Mouse (Mus musculus) gonadal fat pad, adult 2 months (tissue): ENCODE results near the gene Ubr2. TPM values are rescaled to one million over a fixed set of nuclear protein-coding genes. Genes with fewer than 3 reads are reported as not detected.

Experiments used
- DNase-seq: peaks from one replicate; pipeline ENCODE4 v3.0.0-alpha.2; 2012; ENCODE audit warnings: low read depth
- polyA plus RNA-seq: library from polyadenylated mRNA; depleted of rRNA; stranded (reverse); fragments of >200 nt; gene quantifications from 2 replicates; pipeline ENCODE4 v1.2.3, GENCODE M21; 2012; rRNA removed

Ubr2 gene
- polyA plus RNA-seq, 1 experiment, result 31.2 TPM

DNA sequence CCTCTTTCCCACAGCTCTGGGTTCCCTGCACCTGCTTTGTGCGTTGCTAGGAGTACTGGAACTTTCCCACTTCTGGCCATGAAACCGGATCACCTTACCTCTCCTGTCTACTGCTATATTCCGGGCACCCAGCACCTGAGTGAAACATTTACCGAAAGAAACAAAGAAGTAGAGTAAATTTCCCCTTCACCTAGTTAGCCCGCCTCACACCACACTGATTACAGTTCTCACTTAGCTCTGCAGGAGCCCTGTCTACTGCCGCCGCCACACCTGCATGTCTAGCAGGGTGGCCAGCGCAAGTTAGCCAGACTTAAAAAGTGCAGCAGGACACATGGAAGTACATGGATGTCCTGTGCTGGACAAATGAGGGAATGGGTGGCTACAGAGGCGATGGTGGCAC lies 127.2 kb downstream of the Ubr2 start:
- DNase-seq, result no peak

DNA sequence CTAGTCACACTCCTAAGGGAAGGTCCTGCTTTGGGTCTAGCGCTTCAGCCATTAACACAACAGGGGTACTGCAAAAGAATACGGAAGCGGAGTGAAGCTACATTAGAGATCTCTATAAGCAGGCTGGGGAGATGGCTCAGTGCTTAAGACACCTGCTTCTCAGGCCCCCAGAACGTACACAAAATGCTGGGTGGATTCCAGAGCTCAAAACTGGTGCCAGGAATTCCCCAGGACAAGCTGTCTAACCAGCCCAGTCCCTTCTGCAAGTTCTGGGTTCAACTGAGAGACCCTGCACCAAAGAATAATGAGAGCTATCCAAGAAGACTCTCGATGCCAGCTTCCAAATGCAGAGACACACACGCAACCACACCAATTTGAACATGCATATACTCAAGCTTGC lies 128.6 kb downstream of the Ubr2 start:
- no peak for DNase-seq

DNA sequence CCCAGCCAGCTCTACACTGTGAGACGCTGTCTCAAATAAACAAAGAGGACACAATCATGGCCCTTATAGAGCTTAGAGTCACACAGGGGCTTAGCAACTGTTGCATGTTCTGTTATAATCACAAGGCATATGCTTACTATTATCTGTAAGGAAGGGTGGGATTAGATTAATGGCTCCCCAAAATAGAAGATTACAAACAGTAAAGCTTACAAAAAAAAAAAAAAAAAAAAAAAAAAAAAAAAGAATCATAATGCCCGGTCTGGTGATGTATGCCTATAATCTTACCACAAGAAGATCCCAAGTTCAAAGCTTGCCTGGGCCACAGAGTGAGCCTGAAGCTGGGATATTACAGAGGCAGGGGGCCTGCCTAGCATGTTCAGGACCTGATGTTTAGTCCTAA lies 130.0 kb downstream of the Ubr2 start:
- DNase-seq, result no peak

DNA sequence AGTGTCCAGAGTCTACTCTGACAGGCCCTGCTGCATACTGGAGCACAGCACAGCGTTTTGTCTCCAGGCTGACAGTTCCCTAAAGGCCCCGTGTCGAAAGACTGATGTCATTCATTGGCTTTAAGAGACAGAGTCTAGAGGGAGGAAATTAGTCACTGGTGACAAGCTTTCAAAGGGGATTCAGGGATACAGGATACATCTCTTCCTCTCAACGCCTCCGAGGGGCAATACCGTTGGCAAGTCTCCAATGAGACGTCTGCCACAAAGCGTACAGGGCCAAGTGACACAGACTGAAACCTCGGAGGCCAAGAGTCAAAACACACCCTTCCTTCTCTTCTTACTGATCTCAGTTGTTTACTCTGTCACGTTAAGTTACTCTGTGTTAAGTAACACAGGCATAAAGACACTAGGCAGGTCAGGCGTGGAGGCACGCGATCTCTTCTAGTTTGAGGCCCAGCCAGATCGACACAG lies 130.5 kb downstream of the Ubr2 start:
- DNase-seq, result no peak

Other genes starting within 250 kb of the Ubr2 start
- gene Ptcra, start 246.8 kb downstream of the Ubr2 start, polyA plus RNA-seq, result not detected in 2 replicates
- 177 and 185 TPM in 2 replicates for gene 2310039H08Rik, start 237.9 kb downstream of the Ubr2 start, polyA plus RNA-seq
- 21.7 and 27.0 TPM in 2 replicates for gene Rpl7l1, start 227.9 kb downstream of the Ubr2 start, polyA plus RNA-seq
- gene Bicral, start 152.1 kb downstream of the Ubr2 start, polyA plus RNA-seq, result 7.5 and 18.0 TPM in 2 replicates
- 25.3 and 29.6 TPM in 2 replicates for gene Tbcc, start 119.9 kb downstream of the Ubr2 start, polyA plus RNA-seq
- not detected in 2 replicates for gene Prph2, start 100.1 kb downstream of the Ubr2 start, polyA plus RNA-seq